Mouse (Mus musculus) cerebellum, adult 11 months (tissue): ENCODE measurements around the gene Rtl8a.
"Not testable (repeated sequence)": the region's sequence is repeated elsewhere in the genome, so short reads cannot be mapped to it uniquely, and the experiment has no call there.

ENCODE experiments used
- DNase-seq: peaks from one replicate; pipeline ENCODE4 v3.0.0; 2022

The Rtl8a gene

GRCm38 (mm10) chrX:53642980-53643961, at the start of gene Rtl8a:
Gene Rtl8a, minus strand, starts transcription at chrX:53643682.
- DNase-seq = peak; percentile 76

- DNase-seq = no peak
Measured at GRCm38 (mm10) chrX:53693141-53693540, 49.7 kb upstream of the Rtl8a start.

GRCm38 (mm10) chrX:53692065-53692464, 48.6 kb upstream of the Rtl8a start:
- no peak for DNase-seq

GRCm38 (mm10) chrX:53684676-53685075, 41.2 kb upstream of the Rtl8a start:
- DNase-seq = not testable (repeated sequence)

GRCm38 (mm10) chrX:53682650-53683049, 39.2 kb upstream of the Rtl8a start:
- not testable (repeated sequence) for DNase-seq

- peak; percentile 52 for DNase-seq
Measured at GRCm38 (mm10) chrX:53676943-53677342, 33.5 kb upstream of the Rtl8a start.

- DNase-seq = not testable (repeated sequence)
Measured at GRCm38 (mm10) chrX:53670696-53671095, 27.2 kb upstream of the Rtl8a start.

GRCm38 (mm10) chrX:53670294-53670693, 26.8 kb upstream of the Rtl8a start, which contains the start of gene Rtl8b:
Gene Rtl8b, minus strand, starts transcription at chrX:53670408.
- DNase-seq = peak; percentile 77

- DNase-seq = not testable (repeated sequence)
Measured at GRCm38 (mm10) chrX:53669557-53670270, 26.2 kb upstream of the Rtl8a start.

- not testable (repeated sequence) for DNase-seq
Measured at GRCm38 (mm10) chrX:53652917-53653316, 9.4 kb upstream of the Rtl8a start.

GRCm38 (mm10) chrX:53645885-53646284, 2.4 kb upstream of the Rtl8a start:
- DNase-seq = no peak

GRCm38 (mm10) chrX:53642604-53642979, 890 bp downstream of the Rtl8a start:
- peak; percentile 12 for DNase-seq

GRCm38 (mm10) chrX:53638107-53638506, 5.4 kb downstream of the Rtl8a start:
- not testable (repeated sequence) for DNase-seq

GRCm38 (mm10) chrX:53611395-53611794, 32.1 kb downstream of the Rtl8a start:
- not testable (repeated sequence) for DNase-seq

GRCm38 (mm10) chrX:53610571-53610970, 32.9 kb downstream of the Rtl8a start:
- DNase-seq = peak; percentile 51

GRCm38 (mm10) chrX:53608879-53609278, 34.6 kb downstream of the Rtl8a start, which contains the start of gene Gm14597:
Gene Gm14597, minus strand, starts transcription at chrX:53608979.
- not testable (repeated sequence) for DNase-seq

- peak; percentile 31 for DNase-seq
Measured at GRCm38 (mm10) chrX:53608122-53608813, 35.2 kb downstream of the Rtl8a start.

- DNase-seq = peak; percentile 65
Measured at GRCm38 (mm10) chrX:53607242-53608121, 36.0 kb downstream of the Rtl8a start, which contains the start of gene Rtl8c. Gene Rtl8c, plus strand, starts transcription at chrX:53608032.

- DNase-seq = not testable (repeated sequence)
Measured at GRCm38 (mm10) chrX:53606176-53606575, 37.3 kb downstream of the Rtl8a start.

GRCm38 (mm10) chrX:53599993-53600392, 43.5 kb downstream of the Rtl8a start:
- DNase-seq = peak; percentile 37
